Mouse (Mus musculus): ENCODE measurements around the gene D17H6S53E.

The D17H6S53E gene

GRCm38 (mm10) chr17:35132174-35132560 is 6.0 kb downstream of the D17H6S53E start:
- DNase-seq (ENCODE audit: low spot score), result no peak

- no peak for DNase-seq (ENCODE audit: low spot score)
Measured at GRCm38 (mm10) chr17:35133517-35133916, 7.3 kb downstream of the D17H6S53E start.

DNA sequence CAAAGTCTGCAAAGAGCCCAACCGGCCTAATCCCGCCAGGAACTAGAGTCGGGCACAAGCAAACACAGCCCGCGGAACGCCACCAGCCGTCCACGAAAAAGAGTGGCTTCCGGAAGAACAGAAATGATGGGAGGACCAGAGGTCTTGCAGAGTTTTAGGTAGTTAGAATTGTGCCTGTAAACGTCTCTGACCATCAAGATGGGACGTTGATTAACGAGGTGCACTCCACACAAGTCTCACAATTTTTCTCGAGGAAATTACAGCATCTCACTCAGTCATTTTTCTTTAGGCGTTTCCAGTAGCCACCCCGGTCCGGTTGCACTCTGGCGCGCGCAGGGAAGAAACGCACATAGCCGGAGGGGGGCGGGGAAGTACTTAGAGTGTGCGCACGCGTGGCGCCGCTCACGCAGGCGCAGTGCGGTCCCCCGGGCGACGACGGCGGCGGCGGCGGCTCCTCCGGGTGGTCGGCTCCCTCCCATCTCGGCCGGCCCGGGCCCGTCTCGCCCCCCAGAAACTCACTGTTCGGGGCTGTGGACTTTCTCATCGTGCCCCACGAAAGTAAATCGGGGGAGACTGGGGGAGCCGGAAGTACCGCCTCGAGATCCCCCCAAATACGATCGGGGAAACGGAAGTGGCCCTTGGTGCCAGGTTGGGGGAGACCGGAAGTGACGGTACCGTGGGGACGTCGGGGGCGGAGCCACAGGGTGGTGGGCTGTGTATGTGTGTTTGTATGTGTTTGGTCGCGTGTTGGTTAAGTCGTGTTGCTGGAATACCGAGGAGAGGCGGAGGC is 8.8 kb downstream of the D17H6S53E start, which contains the start of gene Bag6:
TSS of gene Bag6 (plus strand) at position 378 of the 790 bp plus-strand sequence.
- DNase-seq (ENCODE audit: low spot score), result peak; percentile 96

GRCm38 (mm10) chr17:35135591-35136320 is 9.6 kb downstream of the D17H6S53E start:
- no peak for DNase-seq (ENCODE audit: low spot score)

GRCm38 (mm10) chr17:35139269-35139668 is 13.1 kb downstream of the D17H6S53E start:
- DNase-seq (ENCODE audit: low spot score), result no peak

DNA sequence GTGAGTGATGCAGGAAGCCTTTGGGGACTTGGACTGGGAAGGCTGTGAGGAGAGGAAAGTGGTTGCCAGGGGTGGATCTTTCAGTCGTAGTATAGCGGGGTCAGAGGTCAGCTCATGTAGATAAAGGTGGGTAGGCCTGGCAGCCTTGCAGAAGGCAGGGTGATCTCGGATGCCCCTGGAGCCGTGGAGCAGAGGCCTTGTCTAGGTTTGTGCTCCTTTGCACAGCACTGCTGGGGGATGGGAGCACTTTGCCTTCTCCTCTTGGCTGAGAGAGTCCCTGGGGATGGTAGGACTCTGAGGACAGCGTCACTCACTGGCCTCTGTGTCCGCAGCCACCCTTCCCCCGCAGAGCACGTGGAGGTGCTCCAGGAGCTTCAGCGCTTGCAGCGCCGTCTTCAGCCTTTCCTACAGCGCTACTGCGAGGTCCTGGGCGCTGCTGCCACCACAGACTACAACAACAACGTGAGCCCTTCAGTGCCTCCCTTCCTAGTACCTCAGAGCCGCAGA is 14.4 kb downstream of the D17H6S53E start:
- DNase-seq (ENCODE audit: low spot score), result no peak

DNA sequence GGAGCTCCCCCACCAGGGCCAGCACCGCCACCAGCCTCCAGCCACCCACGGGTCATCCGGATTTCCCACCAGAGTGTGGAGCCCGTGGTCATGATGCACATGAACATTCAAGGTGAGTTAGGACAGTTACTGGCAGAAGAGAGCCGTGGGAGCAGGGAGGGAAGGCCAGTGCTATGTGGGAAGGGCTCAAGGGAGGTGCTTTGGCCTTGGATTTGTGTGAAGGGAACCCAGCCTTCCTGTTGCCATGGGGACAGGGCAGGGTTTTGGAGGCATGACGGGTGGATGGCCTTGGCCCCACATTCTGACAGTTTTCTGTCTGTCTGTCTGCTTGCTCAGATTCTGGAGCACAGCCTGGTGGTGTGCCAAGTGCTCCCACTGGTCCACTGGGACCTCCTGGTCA is 15.8 kb downstream of the D17H6S53E start:
- DNase-seq (ENCODE audit: low spot score), result no peak

- DNase-seq (ENCODE audit: low spot score), result no peak
Measured at GRCm38 (mm10) chr17:35146139-35146538, 20.0 kb downstream of the D17H6S53E start.

GRCm38 (mm10) chr17:35147348-35147747 is 21.2 kb downstream of the D17H6S53E start:
- no peak for DNase-seq (ENCODE audit: low spot score)

DNA sequence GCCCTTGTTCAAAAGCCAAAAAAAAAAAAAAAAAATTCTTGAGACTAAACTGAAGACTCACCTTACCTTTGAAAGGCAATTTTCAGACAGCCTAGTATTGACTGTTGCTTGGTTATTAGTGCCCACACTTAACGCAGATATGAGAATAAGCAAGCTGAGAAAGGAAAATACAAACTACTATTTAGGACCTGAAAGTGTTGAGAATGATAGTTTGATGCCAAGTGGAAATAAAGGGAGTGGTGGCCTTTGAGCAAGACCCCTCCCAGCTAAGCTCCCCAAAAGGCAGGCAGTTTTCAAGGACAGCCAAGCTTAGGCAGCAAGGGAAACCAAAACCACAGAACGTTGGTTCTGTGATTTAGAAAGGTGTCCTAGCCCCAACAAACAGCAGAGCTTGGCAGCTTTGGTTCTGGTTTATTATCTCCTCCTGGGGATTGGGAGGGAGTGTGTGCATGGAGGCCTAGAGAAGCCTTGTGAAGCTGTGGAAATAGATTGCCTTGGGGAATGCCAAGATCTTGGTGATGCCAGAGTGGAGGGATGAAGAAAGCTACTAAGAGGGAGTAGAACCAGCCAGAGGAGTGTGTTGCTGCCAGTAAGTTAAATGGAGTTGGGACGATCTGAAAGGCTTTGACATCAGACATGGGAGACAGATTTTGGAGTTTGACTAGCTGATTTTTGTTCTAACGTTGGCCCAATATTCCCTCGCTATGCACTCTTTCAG is 21.9 kb downstream of the D17H6S53E start:
- no peak for DNase-seq (ENCODE audit: low spot score)

DNA sequence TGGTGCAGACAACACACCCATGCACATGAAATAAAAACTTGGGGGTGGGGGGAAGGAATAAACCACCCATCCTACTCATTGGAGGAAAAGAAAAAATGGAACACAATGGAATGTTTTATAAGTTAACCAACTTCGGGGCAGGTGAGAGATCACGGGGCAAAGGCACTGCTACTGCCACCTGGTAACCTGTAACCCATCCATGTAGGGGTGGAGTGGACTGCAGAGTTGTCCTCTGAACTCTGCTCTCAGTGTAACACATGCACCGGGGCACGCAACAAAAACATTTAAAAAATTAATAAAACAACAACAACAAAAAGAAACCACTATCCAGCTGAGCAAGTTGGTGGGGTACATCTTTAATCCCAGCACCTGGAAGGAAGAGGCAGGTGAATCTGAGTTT is 25.9 kb downstream of the D17H6S53E start:
- DNase-seq (ENCODE audit: low spot score), result no peak

- DNase-seq (ENCODE audit: low spot score), result no peak
Measured at GRCm38 (mm10) chr17:35153077-35153476, 26.9 kb downstream of the D17H6S53E start.

GRCm38 (mm10) chr17:35153931-35154330 is 27.8 kb downstream of the D17H6S53E start:
- no peak for DNase-seq (ENCODE audit: low spot score)

DNA sequence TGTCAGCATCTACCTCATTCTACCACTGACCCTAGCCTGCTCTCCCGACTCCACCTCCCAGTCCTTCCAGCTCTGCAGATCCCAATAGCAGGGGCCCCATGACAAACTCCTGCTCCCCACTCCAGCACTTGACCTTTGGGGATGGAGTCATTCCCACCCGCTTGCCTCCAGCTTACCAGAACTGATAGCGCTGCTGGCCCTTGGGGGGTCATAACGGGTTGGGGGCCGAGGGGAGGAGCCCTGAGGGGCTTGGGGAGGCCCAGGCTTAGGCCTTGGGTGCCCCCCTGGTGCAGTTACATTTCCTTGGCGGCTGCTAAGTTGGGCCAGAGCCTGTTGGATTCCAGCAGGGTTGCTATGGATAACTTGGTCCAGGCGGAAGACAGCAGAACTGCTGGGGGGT is 28.4 kb downstream of the D17H6S53E start:
- no peak for DNase-seq (ENCODE audit: low spot score)

DNA sequence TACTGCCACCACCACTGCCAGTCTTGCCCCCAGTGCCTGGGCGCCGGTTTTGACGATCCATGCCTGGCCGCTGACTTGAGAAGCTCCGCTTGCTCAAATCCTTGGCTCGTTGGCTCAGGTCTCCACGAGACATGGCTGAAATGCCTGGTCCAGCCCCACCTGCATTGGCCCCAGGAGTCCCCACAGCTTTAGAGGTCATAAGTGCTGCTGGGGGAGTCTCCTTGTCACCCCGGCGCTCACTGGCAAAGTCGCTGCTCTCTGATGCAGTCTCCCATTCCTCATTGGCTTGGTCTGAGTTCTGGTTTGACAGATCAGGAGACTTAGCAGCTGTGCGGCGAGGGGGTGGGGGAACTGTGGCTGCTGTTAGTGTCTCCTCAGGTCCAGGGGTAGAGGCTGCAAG is 29.3 kb downstream of the D17H6S53E start:
- no peak for DNase-seq (ENCODE audit: low spot score)

DNA sequence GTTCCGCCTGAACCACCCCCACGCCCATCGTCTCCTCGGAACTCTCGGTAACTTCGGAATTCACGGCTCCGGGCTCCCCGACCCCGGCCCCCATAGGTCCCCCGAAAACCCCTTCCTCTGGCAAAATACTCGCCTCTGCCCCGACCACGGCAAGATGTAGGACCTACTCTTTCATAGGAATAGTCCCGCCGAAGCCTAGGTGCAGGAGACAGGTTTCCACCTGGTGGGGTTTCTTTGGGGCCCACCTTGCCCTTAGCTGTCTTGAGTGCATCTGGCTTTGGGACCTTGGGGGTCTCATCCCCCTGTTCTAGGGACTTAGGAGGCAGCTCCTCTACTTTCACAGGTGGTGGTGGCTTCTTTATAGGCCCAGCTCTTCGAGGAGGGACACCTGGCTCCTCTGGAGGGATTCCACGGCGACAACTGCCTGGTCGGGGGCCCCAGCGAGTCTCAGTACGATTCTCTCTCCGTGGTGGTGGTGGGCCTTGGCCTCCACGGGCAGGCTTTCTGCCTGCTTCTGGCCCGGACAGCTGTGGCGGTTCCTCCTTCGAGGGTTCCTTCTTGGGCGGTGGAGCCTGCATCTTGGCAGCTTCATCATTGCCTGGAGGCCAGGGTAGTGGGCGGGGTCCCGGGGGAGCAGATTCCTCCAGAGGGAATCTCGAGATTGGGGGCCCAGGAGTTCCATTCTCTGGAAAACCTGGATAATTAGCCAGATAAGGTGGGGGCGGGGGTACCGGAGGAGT is 30.5 kb downstream of the D17H6S53E start:
- DNase-seq (ENCODE audit: low spot score), result no peak

DNA sequence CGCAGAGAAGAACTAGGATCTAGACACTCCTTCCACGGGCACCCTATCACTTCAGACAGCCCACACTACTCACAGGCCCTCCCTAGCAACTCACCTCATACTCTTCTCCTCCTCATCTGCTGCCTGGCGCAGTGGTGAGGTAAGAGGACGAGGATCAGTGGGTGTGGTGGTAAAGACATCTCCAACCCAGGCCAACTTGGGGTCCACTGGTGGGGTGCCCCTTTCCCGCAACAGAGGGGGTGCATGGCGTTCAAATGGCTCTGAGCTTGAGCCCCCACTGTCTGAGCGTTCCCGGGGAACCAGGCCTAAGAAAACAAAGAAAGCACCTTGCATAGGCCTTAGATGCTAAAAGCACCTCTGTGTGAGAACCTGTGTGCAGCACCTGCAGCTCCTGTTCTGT is 31.1 kb downstream of the D17H6S53E start:
- no peak for DNase-seq (ENCODE audit: low spot score)

GRCm38 (mm10) chr17:35157661-35158175 is 31.5 kb downstream of the D17H6S53E start:
- no peak for DNase-seq (ENCODE audit: low spot score)

GRCm38 (mm10) chr17:35158850-35159593 is 32.8 kb downstream of the D17H6S53E start:
- DNase-seq (ENCODE audit: low spot score), result no peak

DNA sequence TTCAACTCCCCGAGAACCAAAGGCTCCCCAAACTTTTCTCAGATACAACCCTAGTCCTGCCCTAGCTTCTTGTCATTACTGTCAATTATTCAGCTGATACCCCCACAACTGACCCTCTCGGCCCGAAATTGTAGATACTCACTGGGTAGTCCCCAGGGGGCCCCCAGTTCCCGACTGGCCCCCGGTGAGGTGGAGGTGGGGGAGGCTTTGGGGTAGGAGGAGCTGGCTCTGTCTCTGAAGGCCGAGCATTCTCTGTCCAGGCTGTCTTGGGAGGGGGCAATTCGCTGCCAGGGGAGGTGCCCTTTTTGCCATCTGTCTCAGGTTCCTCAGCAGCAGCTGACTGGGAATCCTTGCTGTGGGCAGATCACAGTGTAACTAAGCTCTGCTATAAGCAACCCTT is 33.5 kb downstream of the D17H6S53E start:
- no peak for DNase-seq (ENCODE audit: low spot score)

- DNase-seq (ENCODE audit: low spot score), result no peak
Measured at GRCm38 (mm10) chr17:35161421-35161820, 35.2 kb downstream of the D17H6S53E start.
